Mouse (Mus musculus) mouse embryonic stem cell (cell line): Measurements from ENCODE around the gene Med17.

Experiments
- in situ Hi-C, 2 experiments: fragments of 300-500 bp; cut with MboI; formaldehyde crosslinking; loops; 1 replicate in 1 of 2; 3 replicates in 1 of 2; pipeline ENCODE4 v1.14.3; 2019 to 2020; ENCODE audit warnings: low sequenced_read_pairs in 2 of 2, low pct_unique_long_range_greater_than_20kb in 1 of 2, mixed read lengths in 1 of 2; ENCODE audit not compliant: unreplicated experiment in 1 of 2

Med17 gene

GRCm38 (mm10) chr9:15240863-15241595 lies 38.7 kb downstream of the Med17 start:
- in situ Hi-C loops = no loop called here

- in situ Hi-C loops = no loop called here
Observed at GRCm38 (mm10) chr9:15240006-15240405, 39.7 kb downstream of the Med17 start.

- in situ Hi-C loops = no loop called here
Observed at GRCm38 (mm10) chr9:15239042-15239925, 40.4 kb downstream of the Med17 start, which contains the start of gene Vstm5. TSS of gene Vstm5 (plus strand) at chr9:15239045.

GRCm38 (mm10) chr9:15238297-15238990 lies 41.3 kb downstream of the Med17 start:
- in situ Hi-C loops = no loop called here

GRCm38 (mm10) chr9:15237516-15238296 lies 42.0 kb downstream of the Med17 start:
- in situ Hi-C loops = no loop called here

- in situ Hi-C loops = no loop called here
Observed at GRCm38 (mm10) chr9:15235986-15236385, 43.7 kb downstream of the Med17 start.

GRCm38 (mm10) chr9:15233604-15234003 lies 46.1 kb downstream of the Med17 start:
- in situ Hi-C loops = no loop called here

- in situ Hi-C loops = no loop called here
Observed at GRCm38 (mm10) chr9:15232445-15232844, 47.3 kb downstream of the Med17 start.

- in situ Hi-C loops = no loop called here
Observed at GRCm38 (mm10) chr9:15224912-15225311, 54.8 kb downstream of the Med17 start.

- in situ Hi-C loops = no loop called here
Observed at GRCm38 (mm10) chr9:15213695-15214094, 66.0 kb downstream of the Med17 start.

GRCm38 (mm10) chr9:15211876-15212275 lies 67.9 kb downstream of the Med17 start:
- in situ Hi-C loops = no loop called here
